Mouse (Mus musculus): ENCODE measurements around the gene Sez6l. TPM values are rescaled to one million over a fixed set of nuclear protein-coding genes. Genes with fewer than 3 reads are reported as not detected.

The Sez6l gene
- total RNA-seq (2021): 100 to 1,000 TPM; 141 to 148 TPM
- long read RNA-seq, experiment 1, full-length matches to known transcripts: 29 of 155 reads
- long read RNA-seq, experiment 1, partial matches to known transcripts: 77 of 155 reads
- long read RNA-seq, experiment 1, other reads (novel, unspliced or antisense): 49 of 155 reads
- long read RNA-seq, experiment 2, full-length matches to known transcripts: 4 of 90 reads
- long read RNA-seq, experiment 2, partial matches to known transcripts: 50 of 90 reads
- long read RNA-seq, experiment 2, other reads (novel, unspliced or antisense): 36 of 90 reads

DNA sequence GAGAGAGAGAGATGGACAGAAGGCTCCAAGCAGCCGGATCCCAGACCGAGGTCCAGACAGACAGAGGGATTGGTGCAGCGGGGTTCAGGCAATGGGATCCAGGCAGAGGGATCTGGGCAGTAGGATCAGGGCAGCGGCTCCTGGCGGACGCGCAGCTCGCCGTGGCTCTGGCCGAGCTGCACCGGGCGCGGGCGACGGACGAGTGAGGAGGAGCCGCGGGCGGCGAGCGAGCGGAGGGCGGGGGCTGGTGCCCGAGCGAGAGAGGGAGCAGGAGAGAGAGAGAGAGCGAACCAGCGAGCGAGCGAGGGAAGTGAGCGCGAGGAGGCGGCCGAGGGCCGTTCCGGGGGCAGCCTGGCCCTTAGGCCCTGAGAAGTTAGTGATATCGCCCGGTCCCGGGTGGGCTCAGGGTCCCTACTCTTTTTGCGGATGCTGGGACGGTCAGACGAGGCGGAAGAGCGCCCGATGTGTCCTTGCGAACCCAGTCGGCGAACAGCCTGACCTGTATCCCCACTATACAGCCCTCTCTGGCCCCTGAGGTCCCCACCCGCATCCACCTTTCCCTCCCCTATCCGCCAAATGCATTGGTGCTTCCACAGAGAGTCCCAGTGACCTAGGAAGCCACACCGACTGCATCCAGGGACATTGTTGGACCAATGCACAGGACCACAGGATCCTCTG is at the start of gene Sez6l:
Gene Sez6l, minus strand, starts transcription at position 193 of the 678 bp plus-strand sequence.
- DNase-seq (ENCODE audit: low spot score in 2 of 2): peak; percentile 80 to 88

DNA sequence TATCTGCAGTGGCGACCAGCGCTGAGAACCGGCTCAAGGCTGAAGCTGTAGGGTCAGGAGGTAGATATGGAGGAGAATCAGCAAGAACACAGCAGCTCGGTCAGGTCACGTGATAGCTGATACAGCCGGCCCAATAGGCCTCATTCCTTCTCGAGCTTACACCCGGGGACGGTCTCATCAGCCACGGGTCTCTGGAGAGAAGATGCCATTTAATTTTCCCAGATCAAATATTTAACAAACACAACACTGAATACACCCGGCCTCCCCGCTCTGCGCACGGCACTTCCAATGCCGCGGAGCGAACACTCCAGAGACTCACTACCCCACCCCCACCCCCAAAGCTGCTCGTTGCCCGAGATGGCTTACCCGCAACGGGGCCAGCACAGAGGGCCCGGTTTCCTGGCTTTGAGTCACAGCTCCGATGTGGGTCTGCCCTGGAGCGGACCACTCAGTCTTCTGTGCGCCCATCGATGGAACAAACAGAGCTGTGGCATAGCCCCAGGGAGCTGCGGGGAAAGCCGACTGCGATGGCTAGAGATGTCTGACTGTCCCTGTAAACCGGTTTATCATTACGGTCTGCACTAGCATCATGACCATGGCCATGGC is 48.7 kb upstream of the Sez6l start:
- no peak for DNase-seq (ENCODE audit: low spot score in 2 of 2)

DNA sequence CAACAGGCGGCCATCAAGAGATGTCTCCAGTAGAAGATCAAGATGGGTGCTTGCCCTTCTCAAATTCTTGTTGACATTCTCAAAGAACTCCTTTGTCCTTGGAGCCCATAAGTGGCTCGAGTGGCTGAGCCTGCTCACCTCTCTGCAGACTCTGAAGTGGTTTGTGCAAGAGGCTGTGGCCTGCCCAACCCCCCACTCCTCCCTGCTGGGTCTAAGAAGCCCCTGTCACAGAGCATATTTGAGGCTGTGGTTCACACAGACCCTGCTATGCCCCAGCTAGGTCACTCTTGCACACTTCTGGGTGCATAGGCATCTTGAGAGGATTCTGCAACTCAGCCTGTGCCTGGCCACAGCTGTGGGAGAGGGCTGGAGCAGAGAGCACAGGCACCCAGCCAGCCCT is 46.0 kb upstream of the Sez6l start:
- DNase-seq (ENCODE audit: low spot score in 2 of 2): no peak

DNA sequence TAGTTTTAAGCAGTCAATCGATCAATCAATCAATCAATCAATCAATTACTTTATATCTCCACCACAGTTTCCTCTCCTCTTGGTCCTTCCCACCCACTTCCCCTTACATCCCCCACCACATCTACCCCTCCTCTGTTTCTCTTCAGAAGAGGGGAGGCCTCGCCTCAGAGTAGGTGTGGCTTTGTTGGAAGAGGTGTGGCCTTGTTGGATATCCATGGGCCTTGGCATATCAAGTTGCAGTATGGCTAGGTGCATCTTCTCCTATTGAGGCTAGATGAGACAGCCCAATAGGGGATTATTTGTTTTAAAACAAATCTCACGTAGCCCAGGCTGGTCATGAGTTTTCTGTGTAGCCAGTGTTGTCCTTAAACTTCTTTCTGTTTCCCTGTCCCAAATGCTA is 43.3 kb upstream of the Sez6l start:
- no peak for DNase-seq (ENCODE audit: low spot score in 2 of 2)

DNA sequence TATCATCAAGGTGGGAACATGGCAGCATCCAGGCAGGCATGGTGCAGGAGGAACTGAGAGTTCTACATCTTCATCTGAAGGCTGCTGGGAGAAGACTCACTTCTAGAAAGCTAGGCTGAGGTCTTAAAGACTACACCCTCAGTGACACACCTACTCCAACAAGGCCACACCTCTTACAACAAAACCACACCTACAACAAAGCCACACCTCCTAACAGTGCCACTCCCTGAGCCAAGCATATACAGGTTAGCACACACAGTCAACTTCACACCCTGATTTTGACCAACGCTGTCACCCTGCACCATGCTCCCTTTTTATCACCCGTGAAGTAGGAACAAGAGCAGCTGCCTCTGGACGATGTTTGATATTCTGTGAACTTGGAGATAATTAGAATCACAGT is 42.4 kb upstream of the Sez6l start:
- DNase-seq (ENCODE audit: low spot score in 2 of 2): no peak

DNA sequence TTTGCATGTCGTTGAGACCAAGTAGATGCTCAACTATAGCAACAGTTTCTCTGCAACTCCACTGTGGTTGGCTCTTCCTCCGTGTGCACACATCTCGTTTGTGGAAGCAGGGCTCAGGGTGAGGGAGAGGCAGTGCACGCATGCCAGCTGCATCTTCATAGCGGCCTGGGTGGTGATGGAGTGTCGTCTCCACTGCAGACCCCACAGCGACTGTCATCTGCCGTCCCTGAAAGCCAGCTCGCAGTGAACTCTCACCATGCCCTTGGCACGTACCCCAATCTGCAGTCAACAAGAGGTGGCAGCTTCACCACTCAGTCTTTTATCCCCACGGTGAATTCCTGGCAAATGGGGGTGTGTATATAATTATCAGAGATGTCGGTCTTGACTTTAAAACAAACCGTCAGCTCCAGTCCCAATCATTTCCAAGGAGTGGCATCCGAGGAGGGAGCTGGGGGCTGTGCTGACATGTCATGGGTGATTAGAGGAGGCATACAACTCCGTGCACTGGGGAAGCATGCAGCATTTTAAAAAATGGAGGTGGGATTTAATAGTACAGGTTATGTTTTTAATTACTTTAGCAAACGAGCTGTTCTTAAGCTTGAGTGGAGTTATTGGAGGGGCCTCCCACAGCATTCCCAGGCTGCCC is 40.7 kb upstream of the Sez6l start:
- no peak for DNase-seq (ENCODE audit: low spot score in 2 of 2)

DNA sequence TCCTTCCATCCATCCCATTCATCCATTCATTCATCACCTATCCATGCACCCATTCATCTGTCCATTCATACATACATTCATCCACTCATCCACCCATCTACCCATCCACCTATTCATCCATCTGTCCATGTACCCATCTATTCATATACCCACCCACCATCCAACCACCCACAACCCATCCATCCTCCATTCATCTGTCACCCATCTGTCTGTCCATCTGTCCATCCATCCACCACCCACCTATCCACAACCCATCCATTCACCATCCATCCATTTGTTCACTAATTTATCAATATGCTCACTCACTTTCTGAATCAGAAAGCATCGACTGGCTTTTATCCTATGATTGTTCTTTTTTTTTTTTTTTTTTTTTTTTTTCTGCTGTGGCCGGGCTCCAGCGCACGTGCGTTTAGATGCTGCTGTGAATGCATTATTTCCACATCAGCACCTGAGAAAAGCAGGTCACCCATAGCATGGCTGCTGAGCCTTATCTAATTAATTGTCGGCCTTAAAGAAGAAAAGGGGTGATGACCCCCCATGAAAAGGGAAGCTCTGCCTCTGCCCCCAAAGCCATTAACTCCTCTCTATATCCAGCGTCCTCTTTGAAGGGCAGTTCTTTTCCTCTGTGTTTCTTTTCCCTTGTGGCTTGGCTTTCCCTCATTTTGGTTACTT is 39.1 kb upstream of the Sez6l start:
- DNase-seq (ENCODE audit: low spot score in 2 of 2): no peak

DNA sequence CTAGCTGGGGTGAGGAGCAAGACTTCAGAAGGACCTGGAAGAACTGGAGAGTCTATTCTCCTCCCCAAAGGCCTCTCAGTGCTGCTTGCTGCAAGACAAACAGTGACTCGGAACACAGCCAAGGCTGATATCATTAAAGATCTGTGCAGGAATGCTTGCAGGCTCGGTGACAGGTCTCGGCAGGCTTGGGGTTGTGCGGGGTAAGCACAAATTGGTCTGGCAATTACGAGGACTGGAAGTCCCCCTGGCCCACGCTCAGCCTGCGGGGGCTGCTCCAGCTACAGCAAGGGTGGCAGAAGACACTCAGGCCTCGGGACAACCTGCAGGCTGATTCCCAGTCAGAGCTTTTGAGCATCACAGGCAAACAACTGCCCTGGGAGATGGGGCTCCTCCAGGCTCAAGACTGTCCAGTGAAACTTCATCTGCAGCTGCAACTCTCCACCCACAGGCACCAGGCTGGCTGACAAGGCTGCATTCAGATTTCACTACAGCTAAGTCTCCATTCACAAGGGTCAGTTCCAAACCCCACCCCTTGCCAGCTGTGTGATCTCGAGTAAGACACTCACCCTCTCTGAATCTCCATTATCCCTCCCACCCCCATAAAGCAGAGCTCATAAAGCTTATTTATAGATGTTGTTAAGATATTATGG is 31.0 kb upstream of the Sez6l start:
- DNase-seq (ENCODE audit: low spot score in 2 of 2): no peak

DNA sequence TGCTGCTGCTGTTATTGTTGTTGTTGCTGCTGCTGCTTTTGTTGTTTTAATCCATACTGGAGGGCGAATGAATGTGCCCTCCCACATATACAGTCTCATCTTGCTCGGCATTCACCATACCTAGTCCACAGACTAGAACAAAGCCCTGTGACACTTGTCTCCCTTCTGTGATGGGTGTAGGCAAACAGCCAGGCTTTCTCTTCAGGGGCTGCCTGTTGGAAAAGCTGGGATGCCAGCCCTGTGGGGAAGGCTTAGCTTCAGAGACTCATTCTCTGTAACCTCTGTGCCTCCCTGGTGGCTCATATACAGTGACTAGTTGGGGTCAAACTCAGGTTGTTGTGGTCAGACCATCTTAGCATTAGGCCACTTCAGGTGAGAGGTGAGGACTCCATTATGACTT is 30.1 kb upstream of the Sez6l start:
- DNase-seq (ENCODE audit: low spot score in 2 of 2): no peak

DNA sequence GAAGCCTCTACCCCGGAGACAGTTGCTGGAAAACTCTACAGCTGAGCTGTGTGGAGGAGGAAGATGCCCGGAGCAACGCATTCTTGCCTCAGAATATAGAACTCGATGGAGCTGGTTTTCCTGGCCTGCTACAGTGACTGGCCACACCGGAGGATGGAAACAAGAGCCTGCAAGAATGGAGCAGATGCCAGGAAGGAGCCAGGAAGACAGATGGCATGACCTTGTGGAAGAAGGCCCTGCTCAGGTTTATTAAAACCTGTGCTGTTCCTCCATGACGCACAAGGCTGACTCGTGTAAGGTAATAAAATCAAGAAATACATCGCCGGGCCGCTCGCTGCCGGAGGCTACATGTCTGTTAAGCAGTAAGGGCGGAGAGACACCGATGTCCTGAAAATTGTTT is 28.4 kb upstream of the Sez6l start:
- no peak for DNase-seq (ENCODE audit: low spot score in 2 of 2)

DNA sequence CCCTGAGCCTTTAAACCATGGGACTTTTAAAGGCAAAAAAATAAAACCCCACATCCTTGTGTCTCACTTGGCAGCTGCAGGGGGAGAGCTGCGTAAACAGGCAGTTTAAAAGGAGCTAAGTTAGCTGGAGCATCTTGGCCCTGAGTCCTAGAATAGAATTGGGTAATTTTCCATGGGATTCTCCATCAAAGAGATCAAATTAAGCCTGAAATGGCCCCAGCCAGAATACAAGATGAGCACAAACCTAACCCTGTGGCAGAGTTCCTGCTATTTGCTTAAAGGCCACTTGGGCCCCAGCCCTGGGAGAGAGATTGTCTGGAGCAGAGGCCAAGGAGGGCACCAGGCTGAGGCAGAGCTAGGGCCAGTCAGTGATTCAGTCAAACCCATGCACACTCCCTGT is 27.3 kb upstream of the Sez6l start:
- DNase-seq (ENCODE audit: low spot score in 2 of 2): no peak

DNA sequence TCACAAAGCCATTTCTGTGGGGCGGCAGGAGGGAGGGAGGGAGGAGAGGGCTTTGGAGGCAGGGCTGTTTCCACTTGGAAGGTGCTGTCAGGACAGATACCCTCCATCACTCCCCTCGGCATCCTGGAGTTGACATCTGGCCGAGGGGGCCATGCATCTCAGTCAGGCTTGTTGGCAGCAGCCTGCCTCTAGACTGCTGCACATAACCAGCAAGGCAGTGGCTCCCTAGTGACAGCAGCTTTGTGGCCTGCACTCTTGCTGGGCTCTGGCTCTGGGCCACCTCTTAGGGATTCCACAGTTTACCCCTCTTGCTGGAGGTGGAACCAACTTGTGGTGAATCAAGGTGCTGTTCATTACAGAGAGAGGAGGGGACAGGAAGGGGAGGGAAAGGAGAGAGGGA is 26.6 kb upstream of the Sez6l start:
- no peak for DNase-seq (ENCODE audit: low spot score in 2 of 2)

DNA sequence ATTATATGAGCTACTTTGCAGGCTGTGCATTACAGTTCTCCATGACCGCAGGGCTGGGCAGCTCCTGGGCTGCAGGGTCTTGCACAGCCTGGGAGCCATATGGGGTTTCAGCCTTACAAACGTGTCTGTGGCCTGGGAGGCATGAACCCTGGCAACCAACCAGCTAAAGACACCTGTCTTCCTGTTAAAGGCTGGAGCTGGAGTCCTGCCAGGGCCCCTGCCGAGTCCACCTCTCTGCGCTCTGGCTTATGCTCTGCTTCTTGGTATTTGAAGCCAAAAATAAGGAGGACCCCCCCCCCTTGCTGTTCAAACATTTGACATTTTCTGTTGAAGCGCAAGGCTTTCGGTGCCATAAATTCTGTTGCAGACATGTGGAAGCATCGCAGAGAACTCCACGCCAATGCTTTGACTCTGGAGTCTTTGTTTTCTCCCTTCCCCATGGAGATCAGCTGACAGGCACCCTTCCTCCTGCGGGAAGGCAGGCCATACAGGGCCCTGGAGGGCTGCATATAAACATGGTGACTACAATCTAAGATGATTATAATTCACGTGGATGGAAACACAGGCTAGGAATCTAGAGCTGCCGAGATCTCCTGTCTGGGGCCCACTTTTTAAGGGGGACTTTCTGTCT is 23.4 kb upstream of the Sez6l start:
- DNase-seq (ENCODE audit: low spot score in 2 of 2): no peak

DNA sequence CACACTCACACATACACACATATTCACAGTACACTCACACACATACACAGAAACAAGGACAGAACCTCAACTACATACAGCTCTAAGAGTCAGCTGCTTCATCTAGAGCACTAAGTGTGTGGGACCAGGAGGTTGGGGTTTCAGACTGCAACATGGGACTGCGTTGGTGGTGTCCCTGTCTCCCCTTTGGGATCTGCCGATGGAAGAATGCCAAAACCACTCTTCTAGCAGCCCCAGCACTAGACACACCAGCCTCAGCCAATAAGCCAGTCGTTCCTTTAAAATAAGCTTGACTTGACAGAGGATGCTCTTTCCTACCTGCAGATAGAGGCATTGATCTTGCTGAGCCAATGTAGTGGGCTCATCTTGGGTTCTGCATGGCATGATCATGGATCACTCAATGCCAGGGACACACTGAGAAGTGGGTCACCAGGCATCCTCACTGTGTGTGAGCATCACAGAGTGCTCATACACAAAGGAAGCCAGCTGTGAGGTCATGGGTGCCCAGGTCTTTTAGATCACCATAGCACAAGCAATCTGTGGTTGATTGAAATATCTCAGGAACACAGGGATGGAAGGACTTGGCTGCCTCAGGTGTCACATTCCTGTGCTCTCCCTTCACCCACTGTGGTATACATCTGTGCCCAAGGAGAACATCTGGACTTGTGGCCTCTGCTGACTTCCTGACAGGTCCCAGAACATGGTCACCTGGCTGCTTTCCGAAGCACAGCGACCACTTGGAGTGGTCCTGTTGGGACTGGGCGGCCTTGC is 22.7 kb upstream of the Sez6l start:
- DNase-seq (ENCODE audit: low spot score in 2 of 2): no peak

DNA sequence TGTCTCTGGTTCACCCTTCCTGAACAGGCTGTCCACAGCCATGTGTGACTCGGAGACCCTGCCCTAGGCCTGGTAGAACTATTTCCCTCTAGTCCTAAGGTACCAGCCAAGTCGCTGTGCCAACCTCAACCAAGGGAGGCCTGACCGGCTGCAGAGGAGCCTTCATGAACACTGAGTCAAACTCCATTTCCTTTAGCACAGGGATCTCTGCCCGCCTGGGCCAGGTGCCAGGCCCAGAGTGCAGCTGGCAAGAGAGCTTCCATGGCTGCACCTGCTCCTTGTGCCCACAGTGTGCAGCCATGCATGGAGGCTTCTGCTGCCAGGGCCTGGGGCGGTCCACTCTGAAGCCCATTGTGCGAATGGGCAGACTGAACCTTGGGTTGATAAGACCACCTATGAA is 20.9 kb upstream of the Sez6l start:
- peak in 1 of 2 experiments; percentile 46 for DNase-seq (ENCODE audit: low spot score in 2 of 2)

DNA sequence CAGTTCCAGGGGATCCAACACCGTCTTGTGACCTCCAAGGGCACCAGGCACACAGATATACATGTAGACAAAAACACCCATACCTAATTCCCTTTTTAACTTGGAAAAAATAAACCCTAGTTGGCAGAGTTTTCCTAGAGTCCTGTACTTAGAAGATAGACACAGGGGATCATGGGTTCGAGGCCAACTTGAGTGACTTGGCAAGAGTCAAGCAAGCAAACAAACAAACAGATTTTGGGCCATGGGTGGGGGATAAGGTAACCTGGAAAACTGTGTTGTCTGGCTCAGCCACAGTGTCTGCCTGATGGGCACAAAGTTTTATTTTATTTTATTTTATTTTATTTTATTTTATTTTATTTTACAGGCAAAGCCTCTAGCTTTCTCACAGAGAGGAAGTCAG is 20.3 kb upstream of the Sez6l start:
- no peak for DNase-seq (ENCODE audit: low spot score in 2 of 2)

DNA sequence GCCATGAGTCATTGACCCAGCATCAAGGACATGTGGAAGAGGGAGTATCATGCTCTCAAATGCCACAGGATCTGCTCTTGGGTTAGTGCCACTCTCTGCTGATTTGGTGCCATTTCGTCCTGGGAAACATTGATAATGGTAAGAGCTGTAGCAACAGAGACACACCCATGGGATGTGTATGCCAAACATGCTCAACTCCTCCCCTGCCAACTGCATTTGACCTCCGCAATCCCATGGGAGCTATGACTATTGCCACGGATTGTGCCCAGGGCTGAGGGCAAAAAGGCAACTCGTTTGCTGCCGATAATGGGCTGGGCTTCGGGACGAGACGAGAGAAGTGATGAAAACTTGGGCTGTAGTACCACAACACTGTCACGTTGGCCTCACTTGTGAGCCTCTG is 19.7 kb upstream of the Sez6l start:
- DNase-seq (ENCODE audit: low spot score in 2 of 2): no peak

DNA sequence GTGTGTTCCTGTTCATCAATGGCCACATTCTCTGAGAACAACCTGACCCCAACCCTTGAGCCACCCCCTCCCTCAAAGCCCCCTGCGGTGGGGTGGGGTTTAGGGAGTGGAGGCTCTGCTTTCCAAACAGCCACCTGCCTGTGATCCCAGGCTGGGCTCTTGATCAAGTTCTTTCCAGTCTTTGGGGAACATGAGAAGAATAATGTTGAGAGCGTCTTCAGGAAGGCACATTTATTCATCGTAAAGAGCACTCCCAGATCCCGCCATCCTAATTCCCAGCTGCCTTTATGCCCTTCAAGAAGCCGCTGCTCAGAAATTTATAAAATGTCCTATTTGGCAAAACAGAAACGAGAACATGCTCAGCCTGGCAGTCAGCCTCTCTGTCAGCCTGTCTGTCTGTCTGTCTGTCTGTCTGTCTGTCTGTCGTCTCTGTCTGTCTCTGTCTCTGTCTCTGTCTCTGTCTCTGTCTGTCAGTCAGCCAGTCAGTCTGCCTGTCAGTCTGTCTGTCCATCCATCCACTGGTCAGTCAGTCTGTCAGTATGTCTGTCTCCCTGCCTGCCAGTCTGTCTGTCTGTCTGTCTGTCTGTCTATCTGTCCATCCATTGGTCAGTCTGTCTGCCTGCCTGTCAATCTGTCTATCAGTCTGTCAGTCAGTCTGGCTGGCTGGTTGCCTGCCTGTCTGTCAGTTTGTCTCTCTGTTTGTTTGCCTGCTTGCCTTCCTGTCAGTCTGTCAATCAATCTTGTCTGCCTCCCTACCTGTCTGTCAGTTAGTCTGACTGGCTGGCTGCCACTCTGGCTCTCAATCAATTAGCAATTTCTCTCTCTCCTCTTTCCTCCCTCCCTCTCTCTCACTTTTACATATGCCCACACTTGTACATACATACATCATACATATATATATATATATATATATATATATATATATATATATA is 19.0 kb upstream of the Sez6l start:
- DNase-seq (ENCODE audit: low spot score in 2 of 2): no peak

DNA sequence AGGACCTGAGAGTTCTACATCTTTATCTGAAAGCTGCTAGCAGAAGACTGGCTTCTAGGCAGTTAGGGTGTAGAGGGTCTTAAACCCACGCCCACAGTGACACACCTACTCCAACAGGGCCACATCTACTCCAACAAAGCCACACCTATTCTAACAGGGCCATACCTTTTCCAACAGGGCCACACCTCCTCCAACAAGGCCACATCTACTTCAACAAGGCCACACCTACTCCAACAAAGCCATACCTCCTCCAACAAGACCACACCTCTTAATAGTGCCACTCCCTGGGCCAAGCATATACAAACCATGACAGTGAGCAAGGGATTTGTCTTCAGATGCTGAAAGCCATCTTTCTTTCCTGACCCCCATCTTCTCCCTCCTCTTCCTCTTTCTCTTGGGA is 14.7 kb upstream of the Sez6l start:
- DNase-seq (ENCODE audit: low spot score in 2 of 2): no peak
